In the genomic region with DNA sequence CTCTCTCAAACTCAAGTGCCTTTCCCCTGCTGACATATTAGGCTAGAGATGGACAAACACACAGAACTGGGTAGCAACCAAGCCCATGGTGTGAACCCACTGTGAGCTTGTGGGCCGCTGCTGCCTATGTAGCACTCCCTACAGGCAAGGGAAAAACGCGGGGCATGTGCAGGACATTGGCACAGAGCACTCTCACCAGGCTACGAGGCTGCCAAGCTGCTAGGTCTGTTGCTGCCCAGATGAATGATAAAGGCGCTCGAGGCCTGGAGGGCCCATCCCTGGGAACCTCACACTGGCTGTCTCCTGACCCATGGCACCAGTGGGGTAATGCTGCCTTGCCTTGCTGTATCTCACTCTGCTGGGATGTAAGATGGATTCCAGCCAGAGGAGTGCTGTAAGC, we compare ENCODE assay signal across 14 mouse cellular contexts. TPM values are rescaled to one million over a fixed set of nuclear protein-coding genes. Genes with fewer than 3 reads are reported as not detected.
A peak's percentile ranks its signal among the peaks of the same experiment; 100 is the strongest.
DNase-seq lines count a peak whose midpoint lies in the region; ATAC-seq and TF ChIP-seq lines count a peak whose summit lies in the region.
"Had no signal": no experiment of that assay in that cellular context is flagged by ENCODE, and none has a peak within 500 bp of the region (broad histone marks: within the 10 kb centered on the region; RNA-seq: fewer than 3 reads in every experiment).

No protein-coding gene starts in this region.

- peak; percentile 21 for DNase-seq in hindbrain, postnatal 0 days (ENCODE audit: low spot score)
- no peak for DNase-seq in hindbrain, embryonic 11.5 days (ENCODE audit: low spot score)
- peak; percentile 33 for DNase-seq in adipocyte (ENCODE audit: low spot score)
- DNase-seq in cerebellum, adult 18-20 months: peak; percentile 62 to 72
- DNase-seq in embryo, embryonic 11 days: no peak
- no peak for DNase-seq in frontal cortex, adult 2 months (ENCODE audit: extremely low spot score in 1 of 2, low spot score in 1 of 2)
- DNase-seq: kidney, adult 9 months; lung, postnatal 4 days; thymus, postnatal 25 days had no signal

- no peak for TF ChIP-seq CTCF in hindbrain, postnatal 0 days (IDR thresholded peaks at IDR 0.05; ENCODE audit: low read depth)

- H3K4me3 ChIP-seq in hindbrain, postnatal 0 days (ENCODE audit: low read length): no peak overlapping the region
- H3K4me3 ChIP-seq in hindbrain, embryonic 11.5 days (ENCODE audit: low read depth, low read length): no peak overlapping the region
- no peak overlapping the region for H3K4me3 ChIP-seq in heart, embryonic 14.5 days (ENCODE audit: control insufficient read depth in 1 of 2, insufficient read depth in 1 of 2, low read depth in 1 of 2, low read length in 2 of 2)
- H3K4me3 ChIP-seq: embryonic facial prominence, embryonic 10.5 days; hindbrain, embryonic 13.5 days; liver, embryonic 15.5 days had no signal

- H3K4me1 ChIP-seq in hindbrain, postnatal 0 days (ENCODE audit: insufficient read depth, low read length): peaks cover 9% of the 10 kb centered on the region; the same call in 1 of the 2 replicates
- no peaks in the 10 kb centered on the region for H3K4me1 ChIP-seq in hindbrain, embryonic 11.5 days (replicated peaks; ENCODE audit: control insufficient read depth, insufficient read depth, low read length)
- peaks cover 11 to 30% of the 10 kb centered on the region in 2 experiments; a peak in 3 of 4 replicates for H3K4me1 ChIP-seq in heart, embryonic 14.5 days (ENCODE audit: control insufficient read depth in 2 of 2, insufficient read depth in 2 of 2, low read length in 2 of 2)
- H3K4me1 ChIP-seq: liver, embryonic 15.5 days had no signal

- H3K36me3 ChIP-seq in hindbrain, postnatal 0 days (ENCODE audit: insufficient read depth, low read length): no peaks in the 10 kb centered on the region
- no peaks in the 10 kb centered on the region for H3K36me3 ChIP-seq in hindbrain, embryonic 11.5 days (ENCODE audit: control insufficient read depth, insufficient read depth, low read length)
- H3K36me3 ChIP-seq in heart, embryonic 14.5 days (ENCODE audit: control insufficient read depth, insufficient read depth, low read length): peaks cover 7% of the 10 kb centered on the region; the same call in 1 of the 2 replicates
- H3K36me3 ChIP-seq: hindbrain, embryonic 13.5 days; liver, embryonic 15.5 days had no signal

- H3K4me2 ChIP-seq in hindbrain, postnatal 0 days (ENCODE audit: low read depth, low read length): no peak overlapping the region
- H3K4me2 ChIP-seq in hindbrain, embryonic 11.5 days (replicated peaks; ENCODE audit: low read depth, low read length): no peak overlapping the region
- H3K4me2 ChIP-seq in heart, embryonic 14.5 days (ENCODE audit: low read length): no peak overlapping the region
- H3K4me2 ChIP-seq: hindbrain, embryonic 13.5 days; liver, embryonic 15.5 days had no signal

- 0 out of 2 replicates have a peak, but pooled peaks have one; percentile 27 for ATAC-seq in hindbrain, postnatal 0 days
- no peak for ATAC-seq in hindbrain, embryonic 11.5 days (ENCODE audit: low FRiP score)
- ATAC-seq in heart, embryonic 14.5 days (ENCODE audit: insufficient number of reproducible peaks, insufficient read depth, low FRiP score, low read depth): no peak
- ATAC-seq: CD4-positive, CD25-positive, alpha-beta regulatory T cell, adult 4 months had no signal

- no peak overlapping the region; the same call in 1 of the 2 replicates for H3K9ac ChIP-seq in hindbrain, postnatal 0 days (replicated peaks; ENCODE audit: low read length)
- H3K9ac ChIP-seq in hindbrain, embryonic 11.5 days (ENCODE audit: low read depth, low read length): no peak overlapping the region
- peak overlapping the region; percentile 41 for H3K9ac ChIP-seq in heart, embryonic 14.5 days (ENCODE audit: low read length)
- H3K9ac ChIP-seq: hindbrain, embryonic 13.5 days; liver, embryonic 15.5 days had no signal

- H3K27ac ChIP-seq in hindbrain, postnatal 0 days: no peak overlapping the region
- no peak overlapping the region for H3K27ac ChIP-seq in hindbrain, embryonic 11.5 days (ENCODE audit: low read depth, low read length)
- 0 out of 4 replicates have a peak overlapping the region, but pooled peaks of 1 of the 2 experiments have one; percentile 11 for H3K27ac ChIP-seq in heart, embryonic 14.5 days (replicated peaks in 1 of 2; ENCODE audit: control insufficient read depth in 1 of 2, insufficient read depth in 1 of 2, low read depth in 2 of 2, low read length in 2 of 2)
- H3K27ac ChIP-seq: embryonic facial prominence, embryonic 10.5 days; hindbrain, embryonic 13.5 days; liver, embryonic 15.5 days had no signal

- 54% methylated on average over 6 of the region's 6 CpGs for WGBS in hindbrain, postnatal 0 days
- WGBS in hindbrain, embryonic 11.5 days: 85% methylated on average over 6 of the region's 6 CpGs
- 77% methylated on average over 6 of the region's 6 CpGs for WGBS in heart, embryonic 14.5 days

- no peaks in the 10 kb centered on the region for H3K9me3 ChIP-seq in hindbrain, postnatal 0 days (ENCODE audit: low read length)
- no peaks in the 10 kb centered on the region for H3K9me3 ChIP-seq in hindbrain, embryonic 11.5 days (ENCODE audit: control insufficient read depth, low read length)
- H3K9me3 ChIP-seq in heart, embryonic 14.5 days (ENCODE audit: control insufficient read depth, low read length): no peaks in the 10 kb centered on the region
- H3K9me3 ChIP-seq: embryonic facial prominence, embryonic 10.5 days; hindbrain, embryonic 13.5 days; liver, embryonic 15.5 days had no signal

- H3K27me3 ChIP-seq in hindbrain, postnatal 0 days (ENCODE audit: insufficient read depth, low read length): no peaks in the 10 kb centered on the region
- H3K27me3 ChIP-seq in hindbrain, embryonic 11.5 days (ENCODE audit: control insufficient read depth, insufficient read depth, low read length): no peaks in the 10 kb centered on the region
- no peaks in the 10 kb centered on the region for H3K27me3 ChIP-seq in heart, embryonic 14.5 days (ENCODE audit: control insufficient read depth, insufficient read depth, low read length)
- H3K27me3 ChIP-seq: hindbrain, embryonic 13.5 days; liver, embryonic 15.5 days had no signal

RNA-seq across cellular contexts. Expression of gene Map2k5, which starts 31.7 kb away (rescaled TPM):
- total RNA-seq in hindbrain, postnatal 0 days (2014; rRNA removed): 19.6 and 22.4 TPM in 2 replicates
- polyA plus RNA-seq in hindbrain, postnatal 0 days (2015; fragmentation: Nextera tagmentation; extraction: Ambion mirVana): 31.2 and 33.1 TPM in 2 replicates
- polyA plus RNA-seq in hindbrain, embryonic 11.5 days (2014; fragmentation: Nextera tagmentation; extraction: Ambion mirVana): 38.8 and 43.0 TPM in 2 replicates
- polyA plus RNA-seq in heart, embryonic 14.5 days (2014; fragmentation: Nextera tagmentation; extraction: Ambion mirVana): 32.4 and 32.5 TPM in 2 replicates
- 28.7 and 31.9 TPM in 2 replicates for polyA plus RNA-seq in frontal cortex, adult 2 months (2012; rRNA removed)

RNA-seq across cellular contexts. Expression of gene 2300009A05Rik, which starts 53.0 kb away (rescaled TPM):
- 44.4 and 52.2 TPM in 2 replicates for total RNA-seq in hindbrain, postnatal 0 days (2014; rRNA removed)
- polyA plus RNA-seq in hindbrain, postnatal 0 days (2015; fragmentation: Nextera tagmentation; extraction: Ambion mirVana): 89.7 and 94.7 TPM in 2 replicates
- polyA plus RNA-seq in hindbrain, embryonic 11.5 days (2014; fragmentation: Nextera tagmentation; extraction: Ambion mirVana): 38.8 and 44.3 TPM in 2 replicates
- polyA plus RNA-seq in heart, embryonic 14.5 days (2014; fragmentation: Nextera tagmentation; extraction: Ambion mirVana): 80.7 and 80.9 TPM in 2 replicates
- polyA plus RNA-seq in frontal cortex, adult 2 months (2012; rRNA removed): 38.8 and 39.8 TPM in 2 replicates

Comparison
In these comparisons a context has a peak if more than half of its experiments do, and no peak if none do; other contexts are left out.
1. DNase-seq: peak in hindbrain, postnatal 0 days (single experiment), adipocyte (single experiment) and cerebellum, adult 18-20 months (2 of 2); none in hindbrain, embryonic 11.5 days (single experiment), embryo, embryonic 11 days (single experiment) and frontal cortex, adult 2 months (0 of 2).